11 mouse cellular contexts compared by ENCODE assay signal in the genomic region with DNA sequence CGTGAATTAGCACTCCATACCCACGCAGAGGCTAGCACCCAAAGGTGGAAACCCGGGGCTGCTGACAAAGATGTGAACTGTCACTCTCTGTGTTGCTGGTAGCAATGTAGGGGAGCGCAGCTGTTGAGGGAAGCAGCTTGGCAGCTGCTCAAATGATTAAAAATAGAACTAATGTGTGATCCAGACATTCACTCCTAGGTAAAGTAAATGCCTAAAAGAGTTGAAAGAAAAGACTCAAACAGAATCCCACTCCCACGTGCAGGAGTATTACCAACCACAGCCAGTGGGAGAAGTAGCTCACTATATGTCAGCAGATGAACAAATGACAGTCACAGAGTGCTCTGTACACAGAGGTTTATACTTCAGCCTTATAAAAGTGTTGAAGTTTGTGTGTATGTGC.
DNase-seq lines count a peak whose midpoint lies in the region; TF ChIP-seq lines count a peak whose summit lies in the region.
"Had no signal": no experiment of that assay in that cellular context is flagged by ENCODE, and none has a peak within 500 bp of the region (broad histone marks: within the 10 kb centered on the region; RNA-seq: fewer than 3 reads in every experiment).

No protein-coding gene starts in this region.

- WGBS in thymus, adult 2 months = 12% methylated on average over 5 of the region's 5 CpGs

- no peak overlapping the region for H3K4me3 ChIP-seq in thymus, adult 2 months (ENCODE audit: control insufficient read depth, insufficient read depth, low read length)
- H3K4me3 ChIP-seq: neural tube, embryonic 13.5 days had no signal

- TF ChIP-seq CTCF in thymus, adult 2 months (IDR thresholded peaks at IDR 0.05; ENCODE audit: borderline replicate concordance, control insufficient read depth, extremely low read depth, insufficient read depth, low read length, poor library complexity) = no peak

- peak; percentile 12 for DNase-seq in gastrocnemius, adult 18-20 months (ENCODE audit: low spot score)
- no peak for DNase-seq in gastrocnemius, postnatal 36 days
- peak; percentile 33 for DNase-seq in thymus, adult 2 months
- DNase-seq in thymus, adult 18-20 months = no peak
- DNase-seq in left cerebral cortex, adult 9 months (ENCODE audit: low spot score in 2 of 2) = peak; percentile 43 to 47
- no peak for DNase-seq in adrenal gland, postnatal 10 days
- DNase-seq in gastrocnemius, postnatal 10 days = no peak
- no peak for DNase-seq in lung, postnatal 14 days
- DNase-seq: kidney, postnatal 25 days; lung, postnatal 4 days had no signal

- intact Hi-C loops in gastrocnemius, postnatal 36 days (cut with DNase I) = no loop called here

- no peak overlapping the region for H3K27ac ChIP-seq in thymus, adult 2 months (ENCODE audit: control insufficient read depth, insufficient read depth, low read length)
- H3K27ac ChIP-seq: neural tube, embryonic 13.5 days had no signal

- no peaks in the 10 kb centered on the region for H3K36me3 ChIP-seq in thymus, adult 2 months (ENCODE audit: control insufficient read depth, insufficient read depth, low read length)
- H3K36me3 ChIP-seq: neural tube, embryonic 13.5 days had no signal

- TF ChIP-seq POLR2A in thymus, adult 2 months (IDR thresholded peaks at IDR 0.05; ENCODE audit: control insufficient read depth, extremely low read depth, insufficient read depth, low read length, poor library complexity) = no peak

- H3K27me3 ChIP-seq in thymus, adult 2 months (ENCODE audit: control insufficient read depth, insufficient read depth, low read length) = no peaks in the 10 kb centered on the region
- H3K27me3 ChIP-seq: neural tube, embryonic 13.5 days had no signal

- peaks cover 8% of the 10 kb centered on the region for H3K4me1 ChIP-seq in thymus, adult 2 months (replicated peaks; ENCODE audit: control insufficient read depth, insufficient read depth, low read length)

Comparison
In these comparisons a context has a peak if more than half of its experiments do, and no peak if none do; other contexts are left out.
1. DNase-seq: peak in gastrocnemius, adult 18-20 months (single experiment), thymus, adult 2 months (single experiment) and left cerebral cortex, adult 9 months (2 of 2); none in gastrocnemius, postnatal 36 days (0 of 2), thymus, adult 18-20 months (0 of 2), adrenal gland, postnatal 10 days (single experiment), gastrocnemius, postnatal 10 days (single experiment) and lung, postnatal 14 days (single experiment).